Mouse (Mus musculus) liver, embryonic 11.5 days (tissue): ENCODE measurements around the gene Lrrc51. TPM values are rescaled to one million over a fixed set of nuclear protein-coding genes. Genes with fewer than 3 reads are reported as not detected.

Experiments
- ATAC-seq: fragments of 200-750 bp; cut with Nextera tagmentation; replicated peaks from 2 replicates; pipeline ENCODE4 v1.8.0; 2017; ENCODE audit warnings: moderate number of reproducible peaks, mild to moderate bottlenecking, moderate TSS enrichment, moderate library complexity; ENCODE audit not compliant: low FRiP score
- DNase-seq: peaks from one replicate; pipeline ENCODE4 v3.0.0-alpha.2; 2017; ENCODE audit warnings: low spot score
- H3K27ac ChIP-seq: fragments of 300-500 bp; sonication (generic); 2 replicates; pipeline ENCODE4 v1.5.1; 2014; ENCODE audit warnings: mild to moderate bottlenecking, low read depth, low read length, control low read depth
- H3K27me3 ChIP-seq: fragments of 300-500 bp; sonication (generic); replicated peaks from 2 replicates; pipeline ENCODE4 v1.6.1; 2014; ENCODE audit warnings: low read length, mixed read lengths; ENCODE audit not compliant: control insufficient read depth, insufficient read depth
- H3K36me3 ChIP-seq: fragments of 300-500 bp; sonication (generic); 2 replicates; pipeline ENCODE4 v1.6.1; 2014; ENCODE audit warnings: mild to moderate bottlenecking, low read length, moderate library complexity, mixed read lengths; ENCODE audit not compliant: control insufficient read depth, insufficient read depth
- H3K4me1 ChIP-seq: fragments of 300-500 bp; sonication (generic); replicated peaks from 2 replicates; pipeline ENCODE4 v1.6.1; 2014; ENCODE audit warnings: low read length, mixed read lengths; ENCODE audit not compliant: control insufficient read depth, insufficient read depth
- H3K4me2 ChIP-seq: fragments of 300-500 bp; sonication (generic); 2 replicates; pipeline ENCODE4 v1.6.1; 2014; ENCODE audit warnings: mild to moderate bottlenecking, control low read depth, moderate library complexity
- H3K4me3 ChIP-seq: fragments of 300-500 bp; sonication (generic); 2 replicates; pipeline ENCODE4 v1.5.1; 2014; ENCODE audit warnings: low read depth, low read length, control low read depth
- H3K9ac ChIP-seq: fragments of 300-500 bp; sonication (generic); 2 replicates; pipeline ENCODE4 v1.6.1; 2014; ENCODE audit warnings: low read depth, low read length, control low read depth
- H3K9me3 ChIP-seq: fragments of 300-500 bp; sonication (generic); 2 replicates; pipeline ENCODE4 v1.6.1; 2016; ENCODE audit warnings: low read length, inconsistent platforms, mixed read lengths; ENCODE audit not compliant: control insufficient read depth
- WGBS: fragments of 180-500 bp; shearing (Covaris S2); extraction: QIAGEN DNeasy Blood & Tissue Kit; methylation state at CpG from one replicate; pipeline ENCODE4 v1.1.7; 2014; 5-methylcytosine and 5-hydroxymethylcytosine counted together
- microRNA-seq: library from miRNA; unstranded; fragments of <30 nt; microRNA quantifications from one replicate; pipeline ENCODE4, GENCODE M21; 2017; ENCODE audit warnings: borderline number of aligned reads
- polyA plus RNA-seq: library from polyadenylated mRNA; unstranded; fragments of >200 nt; fragmentation: Nextera tagmentation; extraction: Ambion mirVana; gene quantifications from 2 replicates; pipeline ENCODE4 v1.2.1, GENCODE M21; 2014

The Lrrc51 gene
- polyA plus RNA-seq, 1 experiment from 2014 or later = 5.5 TPM

- Histone ChIP-seq H3K9ac (no peak overlapping the region), H3K4me1 (no peaks in the 10 kb centered on the region), H3K4me3 (no peak overlapping the region), H3K4me2 (no peak overlapping the region), H3K36me3 (no peaks in the 10 kb centered on the region), H3K27me3 (no peaks in the 10 kb centered on the region), H3K9me3 (no peaks in the 10 kb centered on the region), H3K27ac (no peak overlapping the region)
- WGBS = 76% methylated on average over 13 of the region's 13 CpGs
- ATAC-seq (no peak), DNase-seq (no peak)
These were observed 65.2 kb downstream of the Lrrc51 start for GRCm38 (mm10) chr7:101868241-101869162.

- H3K36me3 ChIP-seq = no peaks in the 10 kb centered on the region
- DNase-seq = no peak
- no peak overlapping the region for H3K27ac ChIP-seq
- WGBS = 96% methylated on average over 4 of the region's 4 CpGs
- no peaks in the 10 kb centered on the region for H3K9me3 ChIP-seq
- H3K4me1 ChIP-seq = no peaks in the 10 kb centered on the region
- H3K4me2 ChIP-seq = no peak overlapping the region
- H3K27me3 ChIP-seq = no peaks in the 10 kb centered on the region
- no peak overlapping the region for H3K9ac ChIP-seq
- H3K4me3 ChIP-seq = no peak overlapping the region
- ATAC-seq = no peak
These were observed 66.2 kb downstream of the Lrrc51 start for GRCm38 (mm10) chr7:101867482-101867881.

GRCm38 (mm10) chr7:101866491-101867265 is 67.0 kb downstream of the Lrrc51 start:
- WGBS = 76% methylated on average over 11 of the region's 11 CpGs
- no peak overlapping the region for H3K4me2 ChIP-seq
- H3K36me3 ChIP-seq = no peaks in the 10 kb centered on the region
- DNase-seq = no peak
- no peaks in the 10 kb centered on the region for H3K9me3 ChIP-seq
- no peaks in the 10 kb centered on the region for H3K4me1 ChIP-seq
- H3K9ac ChIP-seq = no peak overlapping the region
- H3K27me3 ChIP-seq = no peaks in the 10 kb centered on the region
- no peak for ATAC-seq
- no peak overlapping the region for H3K27ac ChIP-seq
- H3K4me3 ChIP-seq = no peak overlapping the region

- H3K9me3 ChIP-seq = no peaks in the 10 kb centered on the region
- no peaks in the 10 kb centered on the region for H3K27me3 ChIP-seq
- no peaks in the 10 kb centered on the region for H3K4me1 ChIP-seq
- DNase-seq (no peak), ATAC-seq (no peak)
- H3K27ac ChIP-seq = no peak within 1 kb of the TSS
- H3K9ac ChIP-seq = no peak within 1 kb of the TSS
- H3K36me3 ChIP-seq = no peaks in the 10 kb centered on the region
- H3K4me2 ChIP-seq = no peak within 1 kb of the TSS
- no peak within 1 kb of the TSS for H3K4me3 ChIP-seq
- WGBS = 61% methylated on average over 3 of the region's 3 CpGs
These were observed 70.3 kb downstream of the Lrrc51 start, which contains the start of gene Anapc15 for GRCm38 (mm10) chr7:101863415-101863814. Gene Anapc15, plus strand, starts transcription at chr7:101863715.

Small RNA genes within 50 kb of the gene (microRNA-seq; reads per million reads assigned to microRNA genes)
- not detected for gene Gm22655

Other genes starting within 250 kb of the Lrrc51 start
- gene Phox2a, start 115.6 kb downstream of the Lrrc51 start, polyA plus RNA-seq = 0.10 TPM in 1 of 2 replicates, not detected in the other
- 22.3 and 23.4 TPM in 2 replicates for gene Inppl1, start 95.7 kb downstream of the Lrrc51 start, polyA plus RNA-seq
- gene Folr2, start 76.7 kb downstream of the Lrrc51 start, polyA plus RNA-seq = 3.3 and 3.9 TPM in 2 replicates
- 94.7 and 96.2 TPM in 2 replicates for gene Anapc15, start 70.2 kb downstream of the Lrrc51 start, polyA plus RNA-seq
- gene Folr1, start 63.1 kb downstream of the Lrrc51 start, polyA plus RNA-seq = 0.27 and 0.42 TPM in 2 replicates
- 119 and 124 TPM in 2 replicates for gene Lamtor1, start 28.0 kb downstream of the Lrrc51 start, polyA plus RNA-seq
- gene Tomt, start 27.5 kb downstream of the Lrrc51 start, polyA plus RNA-seq = 0.71 and 0.75 TPM in 2 replicates
- gene Numa1, start 216 bp upstream of the Lrrc51 start, polyA plus RNA-seq = 66.2 and 66.3 TPM in 2 replicates
- 2.4 and 3.9 TPM in 2 replicates for gene Il18bp, start 84.8 kb upstream of the Lrrc51 start, polyA plus RNA-seq
- 16.4 and 16.7 TPM in 2 replicates for gene Rnf121, start 131.6 kb upstream of the Lrrc51 start, polyA plus RNA-seq
- 19.5 and 24.6 TPM in 2 replicates for gene Xndc1, start 131.6 kb upstream of the Lrrc51 start, polyA plus RNA-seq
- 0.71 and 0.81 TPM in 2 replicates for gene Xntrpc, start 131.8 kb upstream of the Lrrc51 start, polyA plus RNA-seq
- gene Trpc2, start 149.2 kb upstream of the Lrrc51 start, polyA plus RNA-seq = not detected in 2 replicates
- 0.38 and 1.1 TPM in 2 replicates for gene Art1, start 167.8 kb upstream of the Lrrc51 start, polyA plus RNA-seq
- 0.58 and 0.78 TPM in 2 replicates for gene Art5, start 175.6 kb upstream of the Lrrc51 start, polyA plus RNA-seq
- gene Chrna10, start 182.9 kb upstream of the Lrrc51 start, polyA plus RNA-seq = not detected in 2 replicates